Mouse (Mus musculus) kidney, postnatal 14 days (tissue): ENCODE measurements around the gene Sh3bgrl2.

Source experiments
- DNase-seq: peaks from one replicate; pipeline ENCODE4 v3.0.0; 2022; ENCODE audit warnings: mixed read lengths

Gene Sh3bgrl2

DNA sequence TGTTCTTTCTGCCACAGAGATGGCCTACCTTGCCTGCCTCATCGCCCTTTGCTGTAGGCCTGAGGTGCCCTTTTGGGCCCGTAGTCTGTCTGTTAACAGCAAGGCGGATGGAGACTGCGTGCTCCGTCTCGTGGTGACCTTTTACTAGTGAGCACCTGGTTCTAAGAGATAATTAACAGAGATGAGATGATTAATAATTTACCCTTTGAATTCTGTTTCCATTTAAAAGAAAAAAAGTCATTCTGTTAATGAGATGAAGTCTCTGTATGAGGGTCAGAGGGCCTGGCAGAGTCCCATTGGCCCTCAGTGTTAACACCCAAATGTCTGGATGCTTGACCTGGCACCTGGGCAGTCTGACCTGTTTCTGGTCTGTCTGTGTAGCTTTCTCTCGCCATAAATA, 14.8 kb downstream of the Sh3bgrl2 start:
- peak; percentile 77 for DNase-seq

DNA sequence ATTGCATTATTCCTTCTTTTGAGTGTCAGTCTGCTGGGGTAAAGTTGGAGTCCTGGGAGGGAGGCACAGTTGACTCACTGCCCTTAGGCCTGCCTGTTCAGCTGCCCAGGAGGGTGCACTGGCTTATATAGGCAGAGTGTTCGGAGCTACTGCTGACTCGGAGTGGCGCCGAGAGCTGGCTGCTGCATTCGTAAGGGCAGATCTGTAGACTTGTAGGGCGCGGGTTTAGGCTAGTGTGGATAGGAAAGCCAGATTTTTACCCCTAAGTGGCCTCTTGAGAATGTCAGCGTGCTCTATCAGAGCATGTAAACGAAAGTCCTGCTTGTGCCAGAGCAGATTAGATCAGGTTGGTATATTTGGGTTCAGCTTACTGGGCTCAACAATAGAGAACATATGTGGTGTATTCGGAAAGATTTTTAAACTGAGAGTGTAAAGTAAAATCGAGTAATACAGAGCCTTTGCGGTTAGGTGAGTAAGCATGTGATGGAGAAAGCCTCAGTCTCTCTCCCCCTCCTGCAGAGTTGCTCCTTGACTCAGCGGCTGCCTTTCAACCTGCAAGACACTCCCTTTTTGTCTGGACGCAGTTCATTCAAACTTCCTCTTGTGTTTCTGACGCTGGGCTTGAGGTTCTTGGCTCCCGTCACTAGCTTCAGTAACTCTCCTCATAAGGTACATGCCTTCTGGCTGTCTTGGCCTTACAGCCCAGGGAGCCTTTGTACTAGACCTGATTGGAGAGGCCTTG, 15.9 kb downstream of the Sh3bgrl2 start:
- no peak for DNase-seq

DNA sequence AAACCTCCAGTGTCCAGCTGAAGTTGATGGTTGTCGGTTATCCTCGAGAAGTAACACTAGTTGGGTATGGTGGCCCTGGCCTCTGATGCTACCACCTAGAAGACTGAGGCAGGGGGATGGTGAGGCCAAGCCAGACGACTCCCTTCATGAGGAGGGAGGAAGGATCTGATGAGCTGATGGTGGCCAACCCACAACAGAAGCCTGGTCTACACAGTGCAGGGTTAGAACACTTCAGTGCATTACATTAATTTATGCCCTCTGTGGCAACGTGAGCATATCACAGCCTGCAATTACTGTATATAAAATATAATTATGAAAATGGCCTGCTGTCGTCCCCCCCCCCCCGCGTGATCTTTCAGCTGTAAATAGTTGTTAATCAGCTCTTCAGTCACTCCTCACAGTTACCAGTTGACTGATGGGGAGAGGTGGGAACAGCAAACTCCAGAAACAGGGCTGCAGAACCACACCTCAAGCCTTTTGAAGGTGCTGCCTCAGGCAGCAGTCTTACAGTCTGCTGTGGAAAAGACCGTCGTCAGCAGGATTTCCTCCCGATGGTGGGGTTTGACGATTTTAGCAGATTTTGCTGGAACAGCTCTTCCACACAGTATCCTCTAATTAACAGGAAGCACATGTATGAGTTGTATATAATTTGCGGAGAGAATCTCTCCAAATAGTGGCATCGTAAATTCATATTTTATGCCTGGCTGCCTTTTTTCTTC, 17.0 kb downstream of the Sh3bgrl2 start:
- no peak for DNase-seq

DNA sequence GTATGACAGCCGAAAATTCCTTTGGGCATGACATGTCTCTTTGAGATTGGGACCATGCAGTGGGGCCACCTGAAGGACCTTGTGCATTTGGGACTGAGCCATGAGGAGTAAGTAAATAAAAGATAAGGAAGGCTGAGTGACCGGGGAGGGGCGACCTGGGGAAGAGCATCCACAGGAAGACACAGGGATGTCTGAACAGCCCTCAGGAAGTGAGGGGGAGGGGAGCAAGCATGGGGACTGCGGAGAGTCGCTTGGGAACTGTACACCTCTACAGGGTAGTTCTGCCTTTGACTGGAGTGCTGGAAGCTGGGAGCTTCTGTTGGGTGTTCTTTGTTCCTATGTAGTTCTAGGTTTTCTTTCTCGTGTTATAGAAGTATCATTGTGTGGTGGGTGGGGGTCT, 18.0 kb downstream of the Sh3bgrl2 start:
- DNase-seq, result no peak

DNA sequence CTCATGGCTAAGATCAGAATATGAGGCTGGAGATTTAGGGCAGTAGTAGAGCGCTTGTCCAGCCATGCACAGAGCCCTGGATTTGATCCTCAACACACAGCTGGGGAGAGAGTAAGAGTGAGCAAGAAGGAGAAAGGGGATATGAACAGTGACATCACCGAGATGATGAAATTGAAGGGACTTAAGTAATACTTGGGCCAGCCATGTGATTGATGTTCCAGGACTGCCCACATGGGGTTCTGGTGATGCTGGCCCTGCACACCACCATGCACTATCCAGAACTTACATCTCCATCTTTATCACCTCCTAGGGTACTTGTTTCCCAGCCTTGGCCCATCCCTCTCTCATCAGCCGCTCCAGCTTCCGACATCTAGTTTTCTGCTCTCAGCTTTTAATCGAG, 20.0 kb downstream of the Sh3bgrl2 start:
- DNase-seq, result no peak

DNA sequence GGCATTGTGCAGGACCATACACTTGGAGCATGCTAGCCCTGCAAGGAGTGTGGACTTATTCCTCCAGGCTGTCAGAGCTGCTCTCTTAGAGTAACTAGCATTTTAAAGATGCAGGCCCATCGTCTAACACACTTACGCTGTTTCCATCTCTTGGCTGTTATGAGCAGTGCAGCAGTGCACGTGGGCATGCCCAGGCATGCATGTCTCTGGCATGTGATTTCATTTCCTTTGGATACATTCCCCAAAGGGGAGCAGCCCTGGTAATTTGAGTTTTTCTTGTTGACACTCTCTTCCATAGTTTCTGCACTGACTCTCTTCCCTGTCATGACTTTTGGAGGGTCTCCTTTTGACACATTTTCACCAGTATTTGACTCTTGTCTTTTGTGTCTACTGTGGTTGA, 20.8 kb downstream of the Sh3bgrl2 start:
- DNase-seq, result no peak

DNA sequence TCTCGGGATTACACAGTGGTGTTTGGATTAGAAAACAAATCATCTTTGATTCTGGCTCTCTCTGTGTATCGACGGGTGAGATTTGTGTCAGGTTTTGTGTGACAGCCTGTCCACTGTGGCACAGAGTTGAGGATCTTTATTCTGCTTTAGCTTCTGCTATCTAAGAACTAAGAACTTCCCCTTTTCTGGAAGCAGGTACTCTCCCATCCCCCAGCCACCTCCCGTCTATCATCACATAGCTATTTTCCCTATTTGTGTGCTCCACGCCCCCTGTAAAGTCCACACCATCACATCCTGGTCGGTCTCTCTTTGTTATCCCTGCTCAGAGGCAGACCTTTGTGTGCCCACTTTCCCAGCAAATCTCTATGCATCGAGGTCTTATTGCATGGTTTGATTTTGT, 21.8 kb downstream of the Sh3bgrl2 start:
- DNase-seq, result no peak

DNA sequence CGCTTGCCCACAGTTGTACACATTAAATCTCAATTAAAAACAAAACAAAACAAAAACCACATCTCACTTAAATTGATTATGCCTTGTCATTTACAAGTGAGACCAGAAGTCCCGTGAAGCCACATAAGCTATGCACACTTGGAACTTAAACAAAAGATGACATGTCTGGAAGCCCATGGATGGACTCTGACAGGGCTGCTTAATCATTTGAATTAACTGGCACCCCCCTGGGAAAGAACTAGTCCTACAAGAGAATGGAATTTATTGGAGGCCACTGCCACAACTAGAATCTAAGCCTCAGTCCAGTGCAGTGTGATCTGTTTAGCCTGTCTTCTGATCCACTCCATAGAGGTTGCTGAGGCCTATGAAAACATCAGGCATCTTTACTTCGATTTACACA, 23.2 kb downstream of the Sh3bgrl2 start:
- no peak for DNase-seq

DNA sequence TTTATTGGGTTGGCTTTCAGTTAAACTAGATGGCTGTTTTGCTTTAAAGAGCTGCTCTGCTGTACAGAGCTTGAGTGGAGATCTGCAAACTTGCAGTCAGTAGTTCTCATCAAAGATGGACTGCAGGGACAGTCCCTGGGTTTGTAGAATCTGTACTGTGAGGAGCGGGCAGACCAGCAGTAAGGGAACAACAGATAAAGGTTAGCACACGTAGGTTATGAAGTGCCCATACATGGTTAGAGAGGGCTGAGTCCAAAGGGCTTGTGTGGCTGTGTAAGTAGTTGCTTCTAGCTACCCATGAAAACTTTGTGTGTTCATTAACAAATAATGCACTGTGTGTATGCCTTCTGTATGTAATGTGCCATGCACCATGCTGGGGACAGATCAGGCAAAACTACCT, 24.2 kb downstream of the Sh3bgrl2 start:
- no peak for DNase-seq

DNA sequence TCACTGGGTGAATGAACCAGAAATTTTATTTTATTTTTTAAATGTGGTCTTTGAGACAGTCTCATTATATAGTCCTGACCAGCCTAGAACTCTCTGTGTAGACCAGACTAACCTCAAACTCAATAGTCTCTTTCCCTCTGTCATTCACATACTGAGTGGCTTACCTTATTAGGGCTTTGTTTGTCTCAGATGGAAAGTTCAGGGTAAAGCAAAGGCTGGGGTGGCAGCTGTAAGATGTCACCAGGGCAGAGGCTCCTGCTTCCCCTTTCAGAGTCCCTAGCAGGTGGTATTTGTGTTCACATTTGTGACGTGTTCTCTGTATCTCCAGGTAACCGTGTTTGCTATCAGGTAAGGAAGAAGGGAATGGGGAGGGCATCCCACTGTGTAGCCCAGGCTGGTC, 24.7 kb downstream of the Sh3bgrl2 start:
- no peak for DNase-seq

DNA sequence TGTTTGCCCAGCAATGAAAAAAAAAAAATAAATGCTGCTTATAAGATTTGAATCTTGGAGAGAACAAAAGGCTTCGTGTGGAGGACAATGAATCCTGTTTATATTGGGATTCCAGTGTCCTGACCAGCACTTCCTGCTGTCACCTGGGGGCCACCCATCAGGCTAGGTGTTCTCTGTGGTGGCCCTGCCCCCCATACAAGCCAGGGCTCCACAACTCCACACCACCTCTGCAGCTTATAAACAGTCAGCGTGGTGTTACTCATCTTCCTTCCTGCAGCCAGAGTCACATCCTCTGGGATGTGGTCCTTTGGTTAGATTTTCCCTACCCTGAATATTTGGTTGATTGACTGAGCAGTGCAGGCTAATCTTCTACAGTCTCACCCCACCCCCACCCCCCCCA, 25.5 kb downstream of the Sh3bgrl2 start:
- DNase-seq, result no peak

DNA sequence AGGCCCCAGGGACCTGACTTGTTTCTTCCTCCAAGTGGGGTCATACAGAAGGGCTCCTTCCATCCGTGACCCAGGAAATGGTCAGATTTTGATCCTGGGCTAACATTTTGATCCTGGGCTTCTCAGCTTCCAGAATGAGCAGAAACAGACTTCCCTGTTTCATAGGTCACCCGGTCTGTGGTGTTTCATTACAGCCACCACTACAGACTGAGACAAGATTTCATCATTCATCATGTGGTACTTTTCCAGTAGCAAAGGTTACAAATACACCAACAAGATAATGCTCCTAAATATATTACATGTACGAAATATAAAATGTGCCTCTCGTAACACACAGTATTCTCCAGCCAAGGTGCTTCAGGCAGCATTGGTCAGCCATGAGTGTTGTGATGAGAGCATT, 27.3 kb downstream of the Sh3bgrl2 start:
- DNase-seq, result no peak

DNA sequence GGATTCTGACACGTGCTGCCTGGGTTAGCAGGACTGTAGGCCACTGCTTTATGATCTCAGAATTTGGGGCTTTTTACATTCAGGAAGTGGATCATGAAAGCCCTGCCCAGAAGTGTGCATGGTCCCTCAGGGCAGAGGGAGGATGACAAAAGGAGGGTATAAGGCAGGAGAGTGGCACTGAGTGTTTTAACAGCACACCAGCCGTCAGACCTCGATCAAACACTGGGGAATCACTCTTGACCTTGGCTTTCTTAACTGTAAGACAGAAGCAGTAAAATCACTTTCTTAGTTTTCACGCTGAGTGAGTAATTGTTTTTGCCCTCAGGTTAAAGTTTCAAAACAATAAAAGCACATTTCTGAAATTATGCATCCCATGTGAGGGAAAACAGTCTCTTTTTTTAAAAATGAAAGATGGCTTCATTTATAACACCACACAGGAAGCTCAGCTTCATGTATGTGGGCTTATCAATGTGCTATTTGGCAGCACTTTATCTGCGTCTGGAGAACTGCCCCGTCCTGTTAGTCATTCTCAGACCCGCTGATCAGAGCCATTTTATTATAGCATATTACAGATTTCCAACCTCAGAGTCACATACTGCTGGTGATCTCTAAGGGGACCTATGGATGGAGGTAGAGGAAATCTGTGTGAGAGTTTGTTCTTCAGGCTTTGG, 28.0 kb downstream of the Sh3bgrl2 start:
- DNase-seq, result no peak

DNA sequence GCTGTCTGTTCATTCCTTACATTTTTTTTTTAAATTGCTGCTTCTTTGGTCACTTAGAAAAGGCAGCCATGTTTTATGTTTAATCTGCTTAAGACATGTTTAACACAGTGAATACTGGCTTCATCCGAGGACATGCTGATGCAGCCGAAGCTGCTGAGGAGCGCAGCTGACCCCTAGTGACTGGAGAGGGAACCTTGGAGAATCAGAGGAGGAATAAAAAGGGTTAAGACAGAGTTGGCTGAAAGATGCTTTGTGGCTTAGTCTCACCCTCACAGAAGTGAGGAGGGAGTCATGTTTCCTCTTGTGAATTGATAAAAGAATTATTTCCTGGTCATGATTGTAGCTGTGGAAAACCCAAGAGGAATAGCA, 28.5 kb downstream of the Sh3bgrl2 start:
- DNase-seq, result peak; percentile 45

DNA sequence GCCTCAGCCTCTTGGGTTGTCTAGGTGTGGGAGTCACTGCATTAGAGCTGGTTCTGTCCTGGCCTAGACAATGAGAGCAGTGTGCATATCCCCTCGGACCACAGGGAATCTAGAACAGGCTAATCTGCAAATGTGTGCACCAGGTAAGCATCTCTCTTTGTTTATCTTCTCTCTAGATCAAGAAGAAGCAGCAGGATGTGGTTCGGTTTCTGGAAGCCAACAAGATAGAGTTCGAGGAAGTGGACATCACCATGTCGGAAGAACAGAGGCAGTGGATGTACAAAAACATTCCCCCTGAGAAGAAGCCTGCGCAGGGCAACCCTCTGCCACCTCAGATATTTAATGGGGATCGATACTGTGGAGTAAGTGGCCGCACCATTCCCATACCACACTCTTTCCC, 29.1 kb downstream of the Sh3bgrl2 start:
- DNase-seq, result no peak

DNA sequence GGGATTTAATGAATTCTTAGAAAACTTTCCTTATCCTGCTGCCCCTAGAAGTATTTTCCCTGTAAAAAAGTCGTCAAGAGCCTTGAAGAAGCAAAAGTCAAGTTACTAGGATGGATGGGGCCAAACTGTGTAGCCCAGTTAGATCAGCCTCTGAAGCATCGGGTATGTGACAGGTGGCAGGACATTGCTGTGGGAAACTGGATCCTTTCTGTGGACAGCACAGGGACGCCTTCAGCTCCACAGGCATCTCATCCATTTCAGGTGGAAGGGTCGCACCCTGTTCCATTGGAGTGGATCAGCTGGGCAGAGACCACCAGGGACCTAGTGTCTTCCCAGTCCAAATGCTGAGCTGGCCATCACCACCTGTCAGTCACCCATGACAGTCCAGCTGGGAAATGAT, 30.9 kb downstream of the Sh3bgrl2 start:
- no peak for DNase-seq

DNA sequence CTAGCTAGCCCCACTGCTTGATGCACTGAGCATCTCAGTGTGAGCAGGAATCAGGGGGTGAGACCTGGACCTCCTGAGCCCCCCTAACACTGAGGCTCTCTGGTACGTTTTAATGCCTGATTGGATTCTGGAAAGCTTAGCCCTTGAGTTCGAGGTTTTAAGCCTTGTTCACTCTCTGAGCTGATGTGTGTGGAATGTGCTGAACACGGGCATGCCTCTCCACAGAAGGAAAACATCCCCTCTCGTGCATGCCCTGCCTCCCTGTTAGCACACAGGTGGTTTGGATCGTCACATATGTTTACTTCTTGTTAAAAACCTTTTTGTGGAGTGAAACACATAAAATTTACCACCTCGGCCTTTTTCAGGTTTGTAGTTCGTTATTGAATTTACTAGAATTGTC, 34.6 kb downstream of the Sh3bgrl2 start:
- DNase-seq, result no peak

DNA sequence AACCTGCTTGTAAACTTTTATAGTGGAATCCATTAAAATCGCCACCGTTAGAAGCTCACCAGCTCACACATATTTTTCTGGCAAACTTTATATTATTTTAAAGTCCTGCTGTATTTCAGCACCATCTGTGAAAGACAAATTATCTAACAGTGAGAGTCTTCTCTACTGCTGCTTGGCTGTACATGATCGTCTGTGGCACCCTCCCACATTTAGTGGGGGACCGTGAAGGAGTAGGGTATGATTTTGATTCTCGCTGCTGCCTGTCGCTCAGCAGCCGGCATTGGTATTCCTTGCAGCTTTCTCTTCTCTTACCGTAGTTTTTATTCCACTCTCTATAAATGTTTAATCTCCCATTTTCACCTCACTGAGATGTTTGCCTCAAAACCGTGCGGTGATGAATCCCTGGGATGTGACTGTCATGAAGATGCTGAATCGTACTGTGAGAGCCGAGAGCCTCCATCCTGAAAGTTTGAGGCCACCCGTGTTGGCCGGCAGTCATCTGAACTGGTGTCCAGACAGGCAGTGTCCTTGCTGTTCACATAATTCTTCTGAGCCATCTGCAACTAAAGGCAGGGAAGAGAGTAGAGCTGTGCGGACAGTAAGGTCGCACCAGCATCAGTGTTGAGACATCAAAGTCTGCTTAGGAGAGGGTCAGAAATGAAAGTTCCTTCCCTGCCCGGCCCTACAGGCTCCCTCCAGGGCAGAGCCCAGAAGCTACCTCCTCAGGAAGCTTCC, 38.4 kb downstream of the Sh3bgrl2 start:
- no peak for DNase-seq

DNA sequence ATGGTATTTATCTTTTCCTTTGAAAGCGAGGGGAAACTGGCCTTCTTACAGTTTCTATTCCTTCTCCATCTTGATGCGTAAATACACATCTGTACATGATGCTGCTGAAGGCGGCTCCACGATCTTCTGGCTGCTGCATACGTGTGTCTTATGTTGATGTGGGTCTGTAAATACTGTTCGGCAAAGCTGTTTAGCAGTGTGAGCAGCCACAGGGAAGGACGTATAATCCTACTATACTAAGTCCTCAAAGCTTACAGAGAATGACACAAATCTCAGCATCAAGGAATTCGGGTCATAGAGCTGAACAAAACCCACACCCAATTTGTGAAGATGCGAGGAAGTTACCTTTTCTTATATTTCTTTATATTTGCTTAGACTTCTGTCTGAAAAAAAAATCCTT, 39.0 kb downstream of the Sh3bgrl2 start:
- DNase-seq, result no peak

DNA sequence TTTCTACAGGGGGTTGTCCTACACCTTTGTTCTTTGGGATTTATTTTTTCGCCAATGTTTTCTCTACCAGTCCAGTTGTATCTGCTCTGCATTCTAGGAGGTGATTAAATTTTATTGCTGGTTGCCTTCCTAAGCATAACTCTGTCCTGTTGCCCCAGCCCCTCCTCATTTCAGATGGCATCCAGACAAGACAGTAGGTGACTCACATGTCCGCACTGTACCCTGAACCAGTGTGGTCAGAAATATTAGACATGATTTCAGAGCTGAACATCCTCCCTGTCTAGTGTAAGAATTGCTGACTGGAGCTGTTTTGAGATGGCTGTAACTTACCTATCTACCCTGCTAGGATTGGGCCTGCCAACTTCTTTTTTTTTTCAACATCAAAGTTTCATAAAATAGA, 40.9 kb downstream of the Sh3bgrl2 start:
- no peak for DNase-seq

DNA sequence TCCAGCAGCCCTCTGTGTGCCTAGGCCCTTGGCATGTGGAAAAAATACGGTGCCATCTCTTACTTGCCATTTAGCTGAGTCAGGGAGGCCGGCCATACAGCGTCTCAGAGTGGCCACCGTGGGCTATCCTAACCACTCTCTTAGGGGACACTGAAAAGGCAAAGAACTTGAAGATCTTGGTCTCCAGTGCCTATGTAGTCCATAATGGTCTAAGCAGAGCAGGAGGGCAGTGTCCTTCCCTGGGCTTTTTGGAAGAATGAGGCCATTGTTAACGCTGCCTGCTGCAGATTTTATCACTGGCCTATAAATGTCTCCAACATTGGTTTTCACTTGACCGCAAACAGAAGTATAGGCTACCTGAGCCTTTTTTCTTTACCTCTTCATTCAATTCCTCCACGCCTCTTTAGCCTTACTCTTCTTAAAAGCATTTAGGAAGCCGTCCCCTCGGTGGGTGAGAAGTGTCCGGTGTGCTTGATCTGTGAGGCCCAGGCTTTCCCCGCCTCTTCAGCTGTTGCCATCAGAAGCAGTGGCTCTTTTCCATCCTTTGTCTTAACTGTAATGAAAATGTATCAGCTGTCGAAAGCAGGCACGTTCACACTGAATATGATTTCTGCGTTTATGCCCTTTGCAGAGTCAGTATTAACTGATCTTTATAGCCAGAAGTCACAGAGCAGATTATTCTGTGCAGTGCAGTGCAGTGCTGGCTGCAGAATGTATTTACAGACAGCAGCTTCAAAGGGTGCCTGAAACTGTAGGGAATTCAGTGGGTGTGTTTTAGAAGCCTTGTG, 41.7 kb downstream of the Sh3bgrl2 start:
- DNase-seq, result no peak

DNA sequence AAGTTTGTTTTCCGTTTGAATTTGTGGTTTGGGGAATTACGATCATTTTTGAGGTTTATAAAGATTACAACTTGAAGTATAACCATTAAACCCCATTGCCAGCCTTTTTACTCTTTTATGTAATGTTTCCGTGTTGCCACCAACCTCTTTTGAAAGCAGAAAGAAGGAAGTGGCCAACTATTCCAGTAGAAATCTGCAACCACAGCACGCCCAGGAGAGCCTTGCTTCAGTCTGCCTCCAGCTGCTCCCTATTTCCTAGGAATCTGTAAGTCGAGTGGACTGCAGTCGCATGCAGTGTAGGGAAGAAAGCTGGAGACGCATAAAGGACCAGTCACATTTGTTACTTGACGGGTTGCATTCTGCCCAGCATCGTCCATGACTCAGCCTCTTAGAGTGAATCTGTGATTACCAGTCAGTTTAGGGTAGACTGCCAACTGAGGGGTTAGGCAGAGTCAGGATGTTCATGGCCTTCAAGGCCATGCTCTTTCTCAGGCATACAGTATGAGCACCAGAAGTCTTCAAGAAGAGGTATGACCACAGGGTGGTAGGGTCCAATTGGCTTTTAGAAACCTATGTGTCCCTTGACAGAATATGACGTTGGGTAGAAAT, 43.8 kb downstream of the Sh3bgrl2 start:
- DNase-seq, result no peak
